Mouse (Mus musculus) hindbrain, postnatal 0 days (tissue): Measurements from ENCODE around the gene Trmu. TPM values are rescaled to one million over a fixed set of nuclear protein-coding genes. Genes with fewer than 3 reads are reported as not detected.

ENCODE experiments used
- ATAC-seq: fragments of 200-750 bp; cut with Nextera tagmentation; 2 replicates; pipeline ENCODE4 v1.8.0; 2017; ENCODE audit warnings: mild to moderate bottlenecking, moderate TSS enrichment, moderate library complexity
- DNase-seq: peaks from one replicate; pipeline ENCODE4 v3.0.0-alpha.2; 2015; ENCODE audit warnings: low spot score
- H3K27ac ChIP-seq: fragments of 300-500 bp; sonication (generic); 2 replicates; pipeline ENCODE4 v1.5.1; 2014; ENCODE audit warnings: mild to moderate bottlenecking
- H3K27me3 ChIP-seq: fragments of 300-500 bp; sonication (generic); 2 replicates; pipeline ENCODE4 v1.6.1; 2014; ENCODE audit warnings: low read length, mixed read lengths; ENCODE audit not compliant: insufficient read depth
- H3K36me3 ChIP-seq: fragments of 300-500 bp; sonication (generic); 2 replicates; pipeline ENCODE4 v1.6.1; 2014; ENCODE audit warnings: low read length, mixed read lengths; ENCODE audit not compliant: insufficient read depth
- H3K4me1 ChIP-seq: fragments of 300-500 bp; sonication (generic); 2 replicates; pipeline ENCODE4 v1.6.1; 2014; ENCODE audit warnings: antibody characterized with exemption, low read length, mixed read lengths; ENCODE audit not compliant: insufficient read depth
- H3K4me2 ChIP-seq: fragments of 300-500 bp; sonication (generic); 2 replicates; pipeline ENCODE4 v1.6.1; 2014; ENCODE audit warnings: low read depth, mild to moderate bottlenecking, low read length, moderate library complexity, mixed read lengths
- H3K4me3 ChIP-seq: fragments of 300-500 bp; sonication (generic); 2 replicates; pipeline ENCODE4 v1.5.1; 2014; ENCODE audit warnings: low read length
- H3K9ac ChIP-seq: fragments of 300-500 bp; sonication (generic); replicated peaks from 2 replicates; pipeline ENCODE4 v1.6.1; 2014; ENCODE audit warnings: mild to moderate bottlenecking, low read length, moderate library complexity, mixed read lengths
- H3K9me3 ChIP-seq: fragments of 300-500 bp; sonication (generic); 2 replicates; pipeline ENCODE4 v1.6.1; 2016; ENCODE audit warnings: low read length, mixed read lengths
- CTCF ChIP-seq: IDR thresholded peaks from 2 replicates; pipeline ENCODE4 v1.5.1; 2016; ENCODE audit warnings: antibody characterized with exemption, control low read depth, low read depth
- whole genome bisulfite sequencing: fragments of 180-500 bp; shearing (Covaris S2); extraction: QIAGEN DNeasy Blood & Tissue Kit; methylation state at CpG from one replicate; pipeline ENCODE4 v1.1.7; 2014; 5-methylcytosine and 5-hydroxymethylcytosine counted together
- polyA plus RNA-seq: library from polyadenylated mRNA; unstranded; fragments of >200 nt; fragmentation: Nextera tagmentation; extraction: Ambion mirVana; gene quantifications from 2 replicates; pipeline ENCODE4 v1.2.1, GENCODE M21; 2015
- total RNA-seq: library from RNA; depleted of rRNA; stranded (reverse); fragments of >200 nt; gene quantifications from 2 replicates; pipeline ENCODE4 v1.2.3, GENCODE M21; 2014

Gene Trmu
- total and polyA plus RNA-seq, 2 experiments from 2014 or later, result 30.4 to 35.1 TPM

DNA sequence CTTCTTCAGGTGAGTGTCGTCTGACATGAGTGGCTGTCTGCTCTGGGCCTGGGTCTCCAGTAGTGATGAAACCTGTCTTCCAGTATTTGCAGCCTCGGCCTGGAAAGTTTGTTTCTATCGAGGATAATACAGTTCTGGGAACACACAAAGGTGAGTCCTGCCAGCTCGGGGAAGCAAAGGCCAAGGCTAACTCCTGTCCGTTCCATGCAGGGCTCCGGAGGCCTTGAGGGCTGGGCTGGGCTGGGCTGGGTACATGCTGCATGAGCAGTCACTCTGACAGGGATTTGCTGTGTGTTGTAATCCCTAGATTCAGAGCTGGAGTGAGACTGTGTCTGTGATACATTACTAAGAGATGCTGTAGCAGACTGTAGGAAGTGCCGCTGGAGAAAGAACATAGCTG, 14.8 kb downstream of the Trmu start:
- H3K27ac ChIP-seq, result no peak overlapping the region
- H3K27me3 ChIP-seq, result no peaks in the 10 kb centered on the region
- WGBS, result 86% methylated on average over 7 of the region's 7 CpGs
- TF ChIP-seq CTCF, result no peak
- peaks cover 18% of the 10 kb centered on the region for H3K36me3 ChIP-seq
- DNase-seq (no peak), ATAC-seq (no peak)
- no peaks in the 10 kb centered on the region for H3K9me3 ChIP-seq
- H3K4me2 ChIP-seq, result no peak overlapping the region
- no peak overlapping the region for H3K4me3 ChIP-seq
- no peak overlapping the region for H3K9ac ChIP-seq
- no peaks in the 10 kb centered on the region for H3K4me1 ChIP-seq

DNA sequence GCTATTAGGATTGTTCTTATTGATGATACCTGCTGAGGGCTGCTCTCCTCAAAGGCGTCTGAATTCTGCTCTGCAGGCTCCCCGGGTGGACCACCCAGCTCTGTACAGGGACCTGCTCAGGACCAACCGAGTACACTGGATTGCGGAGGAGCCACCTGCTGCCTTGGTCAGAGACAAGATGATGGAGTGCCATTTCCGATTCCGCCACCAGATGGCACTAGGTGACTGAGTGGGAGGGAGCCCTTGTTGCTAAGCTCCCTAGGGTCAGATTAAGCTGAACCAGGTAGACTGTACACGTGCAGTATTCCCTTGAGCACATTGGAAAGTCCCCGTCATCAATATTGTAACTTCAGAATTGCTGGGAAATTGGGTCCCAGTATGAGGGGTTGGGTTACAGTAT, 17.2 kb downstream of the Trmu start:
- 15% methylated on average over 8 of the region's 8 CpGs for WGBS
- peak; percentile 90 for DNase-seq
- H3K27ac ChIP-seq, result no peak overlapping the region
- TF ChIP-seq CTCF, result peak; percentile 99
- peaks cover 18% of the 10 kb centered on the region for H3K36me3 ChIP-seq
- no peak overlapping the region for H3K9ac ChIP-seq
- no peaks in the 10 kb centered on the region for H3K4me1 ChIP-seq
- peak; percentile 27; the same call in 1 of the 2 replicates for ATAC-seq
- no peak overlapping the region for H3K4me3 ChIP-seq
- H3K27me3 ChIP-seq, result no peaks in the 10 kb centered on the region
- H3K9me3 ChIP-seq, result no peaks in the 10 kb centered on the region
- no peak overlapping the region for H3K4me2 ChIP-seq

DNA sequence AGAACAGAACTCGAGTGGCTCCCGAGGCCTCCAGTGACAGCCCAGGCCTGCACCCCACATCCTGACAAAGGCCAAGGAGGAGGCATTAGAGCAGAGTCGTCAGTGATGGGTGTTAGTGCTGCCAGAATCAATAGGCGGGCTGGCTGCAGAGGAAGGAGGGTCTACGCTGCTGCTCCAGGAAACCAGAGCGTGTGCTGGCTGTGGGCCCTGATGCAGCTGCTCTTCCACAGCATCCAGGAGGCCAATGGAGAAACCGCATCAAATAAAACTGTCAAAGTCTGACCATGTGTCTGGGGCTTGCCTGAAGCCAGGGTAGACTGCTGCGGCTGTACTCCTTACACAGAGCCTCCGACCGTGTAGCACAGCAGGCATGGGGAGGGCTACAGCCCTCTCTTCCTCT, 18.0 kb downstream of the Trmu start:
- ATAC-seq, result no peak
- Histone ChIP-seq H3K4me2 (no peak overlapping the region), H3K4me3 (no peak overlapping the region), H3K27me3 (no peaks in the 10 kb centered on the region), H3K9me3 (no peaks in the 10 kb centered on the region), H3K4me1 (no peaks in the 10 kb centered on the region), H3K27ac (no peak overlapping the region), H3K9ac (no peak overlapping the region), H3K36me3 (peaks cover 18% of the 10 kb centered on the region)
- DNase-seq, result peak; percentile 50
- TF ChIP-seq CTCF, result no peak
- WGBS, result 62% methylated on average over 10 of the region's 10 CpGs

DNA sequence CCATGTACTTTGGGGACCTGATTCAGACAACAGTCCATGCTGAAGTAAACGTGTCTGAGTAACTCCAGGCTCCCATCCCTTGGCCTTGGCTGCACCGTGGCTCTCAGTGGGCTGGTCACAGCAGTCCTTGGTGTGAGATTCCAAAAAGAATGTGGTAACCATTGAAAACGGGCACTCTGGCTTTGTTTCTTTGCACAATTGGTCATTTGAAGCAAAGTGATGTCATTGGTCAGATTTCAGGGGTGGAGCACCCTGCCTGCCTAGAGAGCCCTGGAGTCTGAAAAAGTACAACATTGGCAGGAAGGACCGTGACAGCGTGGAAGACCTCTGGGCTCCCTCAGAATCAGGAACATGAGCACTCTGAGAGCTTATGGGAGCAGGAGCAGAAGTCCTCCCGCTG, 20.3 kb downstream of the Trmu start:
- H3K9me3 ChIP-seq, result no peaks in the 10 kb centered on the region
- H3K4me3 ChIP-seq, result no peak overlapping the region
- ATAC-seq (0 out of 2 replicates have a peak, but pooled peaks have one; percentile 40), DNase-seq (no peak)
- whole genome bisulfite sequencing, result 38% methylated on average over 6 of the region's 6 CpGs
- no peak overlapping the region for H3K4me2 ChIP-seq
- no peak for TF ChIP-seq CTCF
- H3K9ac ChIP-seq, result no peak overlapping the region
- H3K27me3 ChIP-seq, result no peaks in the 10 kb centered on the region
- peaks cover 7% of the 10 kb centered on the region for H3K36me3 ChIP-seq
- no peak overlapping the region for H3K27ac ChIP-seq
- H3K4me1 ChIP-seq, result no peaks in the 10 kb centered on the region

DNA sequence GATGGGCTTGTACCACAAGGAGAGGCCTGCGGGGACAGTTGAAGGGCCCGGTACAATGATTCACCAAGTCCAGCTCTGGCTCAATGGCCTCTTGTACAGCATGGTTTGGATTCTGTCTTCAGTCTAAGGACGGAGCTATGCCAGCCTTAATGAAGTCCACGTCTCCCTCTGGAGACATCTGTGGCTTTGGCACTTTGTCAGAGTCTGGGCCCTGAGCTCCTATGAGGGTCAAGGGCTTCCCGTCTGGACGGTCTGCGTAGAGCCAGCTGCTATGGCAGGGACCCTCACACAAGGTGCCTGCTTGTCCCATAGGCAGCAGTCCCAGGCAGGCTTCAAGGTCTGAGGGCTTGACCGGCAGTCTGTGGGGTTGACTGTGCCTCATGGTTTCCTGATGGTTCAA, 21.2 kb downstream of the Trmu start:
- no peak overlapping the region for H3K27ac ChIP-seq
- H3K9me3 ChIP-seq, result no peaks in the 10 kb centered on the region
- peak; percentile 56 for DNase-seq

DNA sequence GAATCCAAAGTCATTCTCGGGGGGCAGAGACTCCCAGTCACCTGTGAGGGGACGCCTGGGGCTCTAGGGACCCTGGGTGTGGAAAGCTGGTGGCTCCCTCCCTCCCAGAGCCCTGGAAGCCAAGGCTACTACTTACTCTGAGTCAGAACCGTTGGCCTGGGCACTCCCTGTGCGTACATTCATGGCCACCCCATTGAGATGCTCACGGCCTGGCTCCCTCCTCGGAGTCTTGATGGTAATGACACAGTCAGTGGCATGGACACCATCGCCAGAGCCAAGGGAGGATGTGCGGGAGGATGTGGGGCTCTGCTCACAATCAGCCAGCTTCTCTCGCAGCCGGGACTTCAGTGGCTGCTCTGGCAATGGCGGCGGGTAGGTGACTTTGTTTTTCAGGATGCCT, 21.7 kb downstream of the Trmu start:
- no peak overlapping the region for H3K9ac ChIP-seq
- H3K9me3 ChIP-seq, result no peaks in the 10 kb centered on the region
- no peak overlapping the region for H3K27ac ChIP-seq
- H3K36me3 ChIP-seq, result no peaks in the 10 kb centered on the region; the same call in 1 of the 2 replicates
- H3K4me2 ChIP-seq, result no peak overlapping the region
- no peaks in the 10 kb centered on the region for H3K4me1 ChIP-seq
- H3K27me3 ChIP-seq, result no peaks in the 10 kb centered on the region
- 79% methylated on average over 12 of the region's 12 CpGs for WGBS
- ATAC-seq (no peak), DNase-seq (no peak)
- TF ChIP-seq CTCF, result no peak
- no peak overlapping the region for H3K4me3 ChIP-seq

More for the DNA sequence above, 21.2 kb downstream of the Trmu start:
- no peaks in the 10 kb centered on the region for H3K27me3 ChIP-seq
- H3K4me3 ChIP-seq, result no peak overlapping the region
- no peaks in the 10 kb centered on the region; the same call in 1 of the 2 replicates for H3K36me3 ChIP-seq
- ATAC-seq, result no peak
- H3K9ac ChIP-seq, result no peak overlapping the region
- 59% methylated on average over 8 of the region's 8 CpGs for WGBS
- H3K4me2 ChIP-seq, result no peak overlapping the region
- TF ChIP-seq CTCF, result no peak
- no peaks in the 10 kb centered on the region for H3K4me1 ChIP-seq

DNA sequence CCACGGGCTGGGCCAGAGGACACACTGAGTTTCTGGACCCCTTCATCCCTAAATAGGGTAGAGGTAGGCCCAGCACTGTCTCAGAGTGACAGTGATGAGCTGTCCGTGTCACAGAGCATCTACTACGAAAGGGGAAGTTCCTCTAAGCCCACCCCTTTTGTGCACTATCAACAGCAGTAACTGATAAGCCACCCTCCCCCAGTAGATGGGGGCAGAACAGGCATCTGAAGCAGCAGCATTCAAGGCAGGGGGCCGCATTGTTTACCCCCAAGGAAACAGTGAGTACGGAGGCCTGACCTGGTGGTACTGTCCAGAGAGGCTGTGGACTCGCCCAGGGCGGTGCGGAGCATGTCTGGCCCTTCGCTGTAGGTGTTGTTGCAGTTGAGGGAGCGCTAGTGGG, 23.4 kb downstream of the Trmu start:
- Histone ChIP-seq H3K9ac (no peak overlapping the region), H3K4me2 (no peak overlapping the region), H3K36me3 (no peaks in the 10 kb centered on the region; the same call in 1 of the 2 replicates), H3K27ac (no peak overlapping the region), H3K27me3 (no peaks in the 10 kb centered on the region), H3K4me1 (no peaks in the 10 kb centered on the region), H3K4me3 (no peak overlapping the region), H3K9me3 (no peaks in the 10 kb centered on the region)
- 89% methylated on average over 10 of the region's 10 CpGs for WGBS
- ATAC-seq (no peak), DNase-seq (no peak)
- no peak for TF ChIP-seq CTCF
